Comparison of ENCODE assay signal across 13 mouse cellular contexts in genomic region chr12:73294884-73295283, GRCm38 (mm10).
"Had no signal": no experiment of that assay in that cellular context is flagged by ENCODE, and none has a peak within 500 bp of the region (broad histone marks: within the 10 kb centered on the region; RNA-seq: fewer than 3 reads in every experiment).

No protein-coding gene starts in this region.

- H3K4me3 ChIP-seq: limb, embryonic 13.5 days; liver, embryonic 15.5 days; midbrain, embryonic 13.5 days; neural tube, embryonic 15.5 days had no signal

- DNase-seq: kidney, adult 18-20 months; kidney, postnatal 36 days; layer of hippocampus, adult 9-11 months; layer of hippocampus, postnatal 36 days; lung, embryonic 14.5 days; lung, postnatal 14 days; right cerebral cortex, adult 18-20 months; right cerebral cortex, postnatal 25 days; thymus, postnatal 4 days had no signal

- H3K9me3 ChIP-seq: limb, embryonic 13.5 days; liver, embryonic 15.5 days; midbrain, embryonic 13.5 days; neural tube, embryonic 15.5 days had no signal

- H3K27me3 ChIP-seq: limb, embryonic 13.5 days; liver, embryonic 15.5 days; midbrain, embryonic 13.5 days; neural tube, embryonic 15.5 days had no signal

- H3K4me1 ChIP-seq: liver, embryonic 15.5 days; neural tube, embryonic 15.5 days had no signal

- H3K4me2 ChIP-seq: limb, embryonic 13.5 days; liver, embryonic 15.5 days; lung, embryonic 14.5 days; midbrain, embryonic 13.5 days; neural tube, embryonic 15.5 days had no signal

- H3K9ac ChIP-seq: limb, embryonic 13.5 days; liver, embryonic 15.5 days; lung, embryonic 14.5 days; midbrain, embryonic 13.5 days; neural tube, embryonic 15.5 days had no signal

- H3K27ac ChIP-seq: limb, embryonic 13.5 days; liver, embryonic 15.5 days; midbrain, embryonic 13.5 days; neural tube, embryonic 15.5 days had no signal

- ATAC-seq: midbrain, embryonic 13.5 days had no signal
